Mouse (Mus musculus) megakaryocyte, embryonic 14.5 days (primary cell): ENCODE results near the gene Cks2. TPM values are rescaled to one million over a fixed set of nuclear protein-coding genes. Genes with fewer than 3 reads are reported as not detected.

Experiments
- H3K27me3 ChIP-seq: replicated peaks from 2 replicates; pipeline ENCODE3; 2012; ENCODE audit warnings: inconsistent platforms
- H3K36me3 ChIP-seq: replicated peaks from 2 replicates; pipeline ENCODE3; 2012; ENCODE audit warnings: low read length, inconsistent platforms, mixed read lengths
- H3K4me1 ChIP-seq: 2 replicates; pipeline ENCODE4 v1.6.1; 2012; ENCODE audit warnings: inconsistent platforms
- H3K4me3 ChIP-seq: replicated peaks from 2 replicates; pipeline ENCODE3; 2012; ENCODE audit warnings: moderate library complexity, mild to moderate bottlenecking, inconsistent platforms
- H3K9me3 ChIP-seq: 2 replicates; pipeline ENCODE4 v1.6.1; 2012; ENCODE audit warnings: inconsistent platforms
- FLI1 ChIP-seq: IDR thresholded peaks from 2 replicates; pipeline ENCODE4 v1.6.1; 2012; ENCODE audit warnings: low read length, inconsistent platforms, mixed read lengths
- GATA1 ChIP-seq: IDR thresholded peaks from 3 replicates; pipeline ENCODE4 v1.6.1; 2012; ENCODE audit warnings: mixed read lengths, low read length, inconsistent platforms, borderline replicate concordance
- polyA plus RNA-seq: library from polyadenylated mRNA; stranded (reverse); fragments of >175 nt; gene quantifications from 2 replicates; pipeline ENCODE4 v1.2.3, GENCODE M21; 2012; ENCODE audit warnings: low replicate concordance; ENCODE audit not compliant: insufficient read depth

Gene Cks2
- polyA plus RNA-seq, 1 experiment = 117 TPM

DNA sequence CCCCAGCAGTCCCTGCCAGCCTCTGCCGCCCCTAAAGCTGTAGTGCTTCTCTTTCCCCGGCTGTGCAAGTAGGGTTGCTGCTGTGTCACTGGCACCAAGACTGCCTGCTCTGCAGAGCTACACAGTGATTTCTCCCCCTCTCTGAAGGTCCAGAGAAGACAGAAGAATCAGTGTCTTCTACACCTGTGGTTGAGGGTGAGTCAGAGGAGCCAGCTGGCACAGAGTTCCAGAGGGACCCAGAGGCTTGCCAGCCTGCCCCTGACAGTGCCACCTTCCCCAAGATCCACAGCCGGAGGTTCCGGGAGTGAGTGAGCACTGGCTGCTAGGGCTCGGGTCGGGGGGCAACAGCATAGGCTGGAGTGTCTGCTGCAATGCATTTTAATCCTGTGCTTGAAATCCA is 33.7 kb downstream of the Cks2 start:
- Histone ChIP-seq H3K9me3 (no peaks in the 10 kb centered on the region), H3K4me3 (no peak overlapping the region), H3K27me3 (no peaks in the 10 kb centered on the region), H3K4me1 (peaks cover 51% of the 10 kb centered on the region), H3K36me3 (peaks cover 100% of the 10 kb centered on the region)
- TF ChIP-seq GATA1 = no peak
- no peak for TF ChIP-seq FLI1

DNA sequence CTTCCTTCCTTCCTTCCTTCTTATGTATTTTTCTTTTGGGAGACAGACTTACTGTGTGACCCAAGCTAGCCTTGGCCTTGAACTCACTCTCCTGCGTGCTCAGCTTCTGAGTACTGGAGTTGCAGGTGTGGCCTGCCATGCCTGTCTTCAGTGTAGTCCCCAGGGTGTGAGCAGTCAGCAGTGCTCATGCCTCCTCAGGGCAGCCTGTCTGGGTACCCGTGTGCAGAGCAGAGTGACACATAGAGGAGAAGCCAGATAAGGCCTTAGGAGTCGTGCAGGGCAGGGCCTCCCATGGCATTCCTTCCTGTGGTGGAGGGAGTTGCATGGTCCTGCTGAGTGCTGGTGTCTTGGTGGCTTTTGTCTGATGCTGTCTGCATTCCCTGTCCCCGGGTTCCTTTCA is 34.3 kb downstream of the Cks2 start:
- no peaks in the 10 kb centered on the region for H3K9me3 ChIP-seq
- H3K4me3 ChIP-seq = peak overlapping the region; percentile 6
- H3K36me3 ChIP-seq = peaks cover 100% of the 10 kb centered on the region
- TF ChIP-seq FLI1 (no peak), GATA1 (no peak)
- peaks cover 53% of the 10 kb centered on the region for H3K4me1 ChIP-seq
- no peaks in the 10 kb centered on the region for H3K27me3 ChIP-seq

DNA sequence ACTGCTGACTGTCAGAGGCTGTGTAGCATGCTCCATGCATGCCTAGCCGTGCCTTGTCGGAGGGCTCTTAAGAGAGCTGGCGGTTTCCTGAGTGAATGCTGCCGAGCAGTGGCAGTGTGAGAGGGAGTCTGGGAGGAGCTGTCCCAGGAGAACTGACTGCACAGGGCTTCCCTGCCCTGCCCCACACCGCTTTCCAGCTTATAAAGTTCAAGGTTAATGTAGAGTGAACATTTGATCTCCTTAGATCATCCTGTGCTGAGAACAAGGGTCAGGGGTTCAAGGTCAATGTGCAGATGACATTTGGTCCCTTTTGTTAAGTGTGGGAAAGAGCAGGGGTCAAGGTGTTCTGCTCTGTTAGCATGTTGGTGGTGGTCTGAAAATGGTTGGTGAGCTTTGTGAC is 36.0 kb downstream of the Cks2 start:
- Histone ChIP-seq H3K27me3 (no peaks in the 10 kb centered on the region), H3K9me3 (no peaks in the 10 kb centered on the region), H3K36me3 (peaks cover 100% of the 10 kb centered on the region), H3K4me3 (no peak overlapping the region), H3K4me1 (peaks cover 67% of the 10 kb centered on the region)
- TF ChIP-seq GATA1 = no peak
- TF ChIP-seq FLI1 = no peak

DNA sequence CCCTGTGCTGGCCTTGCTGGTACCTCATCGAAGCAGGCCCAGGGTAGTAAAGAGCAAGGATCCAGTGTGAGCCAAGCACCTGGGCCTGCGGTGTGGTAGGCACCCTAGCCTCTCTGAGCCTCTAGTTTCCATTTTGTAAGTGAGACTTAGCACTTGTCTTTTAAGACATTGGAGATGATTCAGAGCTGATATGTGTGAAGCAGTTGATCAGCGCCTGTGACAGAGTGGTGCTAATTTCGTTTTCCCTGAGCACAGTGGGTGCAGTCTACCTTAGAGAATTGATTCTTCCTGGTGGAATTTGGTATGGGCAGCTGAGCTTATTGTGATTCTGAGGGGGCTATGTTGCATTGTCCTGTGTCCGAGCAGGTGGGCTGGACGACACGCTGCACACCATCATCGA is 36.6 kb downstream of the Cks2 start:
- peaks cover 99% of the 10 kb centered on the region for H3K36me3 ChIP-seq

DNA sequence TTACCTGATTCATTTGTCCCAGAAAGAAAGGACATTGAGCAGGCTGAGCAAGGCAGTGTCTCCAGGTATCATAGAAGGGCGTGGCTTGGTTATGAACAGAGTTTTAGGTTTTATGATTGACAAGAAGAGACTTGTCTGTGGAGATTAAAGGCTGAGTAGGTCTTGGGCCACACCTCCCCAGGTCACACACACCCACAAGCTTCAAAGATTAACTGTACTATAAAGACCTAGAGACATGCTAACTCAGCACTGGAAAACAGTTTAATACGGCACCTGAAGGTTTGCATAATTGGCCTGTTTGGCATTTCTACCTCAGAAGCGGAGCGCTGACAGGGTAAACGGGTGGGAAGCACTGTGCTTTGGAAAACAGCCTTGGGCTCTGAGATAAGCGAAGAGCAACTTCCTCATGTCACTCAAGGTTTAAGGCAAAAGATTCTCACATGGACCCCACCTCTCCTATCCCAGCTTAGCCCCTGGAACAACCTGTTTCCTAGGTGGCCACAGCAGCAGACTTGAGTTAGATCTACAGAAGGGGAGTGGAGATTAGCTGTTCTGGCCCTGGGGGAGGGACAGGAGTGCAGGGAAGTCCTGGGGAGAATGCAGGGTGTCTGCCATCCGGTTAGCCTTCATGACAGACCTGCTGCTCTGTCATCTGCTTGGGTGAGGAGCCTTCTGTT is 40.4 kb downstream of the Cks2 start:
- Histone ChIP-seq H3K4me3 (no peak overlapping the region), H3K36me3 (peaks cover 98% of the 10 kb centered on the region), H3K27me3 (no peaks in the 10 kb centered on the region), H3K4me1 (peaks cover 61% of the 10 kb centered on the region), H3K9me3 (no peaks in the 10 kb centered on the region)
- no peak for TF ChIP-seq FLI1
- TF ChIP-seq GATA1 = no peak

More for the DNA sequence above, 36.6 kb downstream of the Cks2 start:
- Histone ChIP-seq H3K4me1 (peaks cover 66% of the 10 kb centered on the region), H3K4me3 (no peak overlapping the region), H3K27me3 (no peaks in the 10 kb centered on the region), H3K9me3 (no peaks in the 10 kb centered on the region)
- no peak for TF ChIP-seq FLI1
- no peak for TF ChIP-seq GATA1

DNA sequence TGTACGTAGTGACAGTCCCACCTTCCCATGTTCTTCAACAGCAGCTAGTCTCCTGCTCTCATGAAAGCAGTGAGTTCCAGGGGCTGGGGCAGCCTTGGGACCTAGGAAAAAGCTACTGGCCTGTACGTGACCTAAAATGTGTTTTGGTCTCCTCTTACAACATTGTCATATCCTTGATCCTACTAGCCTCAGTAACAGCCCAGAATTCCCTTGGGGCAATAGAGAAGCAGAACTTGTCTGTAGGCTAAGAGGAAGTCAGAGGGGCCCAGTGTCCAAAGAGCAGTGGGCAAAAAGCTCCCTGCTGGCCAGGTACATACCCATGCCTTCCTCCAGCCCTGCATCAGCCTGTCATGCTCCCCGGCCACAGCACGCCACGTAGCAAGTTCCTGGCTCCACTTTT is 41.9 kb downstream of the Cks2 start:
- no peak for TF ChIP-seq FLI1
- TF ChIP-seq GATA1 = no peak
- H3K27me3 ChIP-seq = no peaks in the 10 kb centered on the region
- H3K4me3 ChIP-seq = no peak overlapping the region
- no peaks in the 10 kb centered on the region for H3K9me3 ChIP-seq
- H3K36me3 ChIP-seq = peaks cover 96% of the 10 kb centered on the region
- H3K4me1 ChIP-seq = peaks cover 64% of the 10 kb centered on the region

DNA sequence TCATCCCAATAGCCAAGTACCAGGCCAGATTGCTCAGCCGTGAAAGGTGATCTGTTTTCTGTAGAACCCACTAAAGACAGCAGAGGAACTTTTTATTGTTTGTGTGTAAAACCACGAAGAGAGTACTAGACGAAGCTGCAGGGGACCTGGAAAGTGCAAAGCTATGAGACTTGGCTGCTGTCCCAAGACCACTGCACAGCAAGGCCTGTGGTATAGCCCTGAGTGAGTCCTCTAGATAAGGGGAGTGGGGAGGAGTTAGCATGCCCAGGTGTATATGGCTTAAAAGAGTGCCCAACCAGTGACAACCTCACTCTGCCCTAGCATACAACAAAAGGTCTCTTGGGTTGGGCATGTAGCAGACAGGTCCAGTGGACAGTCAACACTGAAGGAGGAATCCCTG is 43.7 kb downstream of the Cks2 start:
- H3K36me3 ChIP-seq = peaks cover 95% of the 10 kb centered on the region
- H3K4me3 ChIP-seq = no peak overlapping the region
- no peaks in the 10 kb centered on the region for H3K27me3 ChIP-seq
- TF ChIP-seq GATA1 (no peak), FLI1 (no peak)
- H3K9me3 ChIP-seq = no peaks in the 10 kb centered on the region
- peaks cover 64% of the 10 kb centered on the region for H3K4me1 ChIP-seq

DNA sequence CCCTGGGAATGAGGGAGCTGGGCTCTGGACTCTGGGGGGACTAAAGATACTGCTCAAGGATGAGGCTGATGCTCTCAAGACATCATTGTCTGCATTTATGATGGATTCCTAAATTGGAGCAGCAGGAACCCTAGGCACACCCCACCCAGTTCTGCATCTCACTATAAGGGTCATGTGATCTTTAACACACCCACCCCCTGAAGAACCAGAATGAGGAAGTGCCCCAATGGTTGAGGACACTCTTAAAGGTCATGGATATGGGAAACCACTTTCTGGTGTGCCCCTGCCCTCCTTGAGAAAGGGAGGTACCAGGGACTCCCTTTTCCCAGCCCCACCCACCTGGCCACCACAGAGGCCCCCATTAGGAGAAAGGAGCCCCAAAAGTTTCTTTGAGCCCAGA is 51.4 kb downstream of the Cks2 start:
- Histone ChIP-seq H3K27me3 (no peaks in the 10 kb centered on the region), H3K36me3 (peaks cover 96% of the 10 kb centered on the region), H3K9me3 (no peaks in the 10 kb centered on the region)

DNA sequence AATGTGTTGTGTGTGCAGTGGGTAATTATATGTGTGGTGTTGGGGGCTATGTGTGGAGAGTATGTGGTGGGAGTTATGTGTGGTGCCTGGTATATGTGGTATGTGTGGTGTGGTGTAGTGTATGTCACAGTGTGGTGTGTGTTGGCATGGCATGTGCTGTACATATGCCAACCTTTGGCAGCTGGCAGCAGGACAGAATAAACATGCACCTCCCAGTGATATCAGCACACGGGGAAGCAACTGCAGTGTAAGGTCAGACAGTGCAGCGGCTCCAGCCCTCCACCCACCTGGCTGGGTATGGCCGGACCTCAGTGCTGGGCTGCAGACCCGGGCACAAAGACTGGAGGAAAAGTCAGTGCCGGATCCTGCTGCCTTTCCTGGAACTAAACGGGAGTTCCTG is 52.4 kb downstream of the Cks2 start:
- Histone ChIP-seq H3K36me3 (peaks cover 99% of the 10 kb centered on the region), H3K4me1 (peaks cover 44% of the 10 kb centered on the region), H3K4me3 (no peak overlapping the region), H3K9me3 (no peaks in the 10 kb centered on the region), H3K27me3 (no peaks in the 10 kb centered on the region)
- TF ChIP-seq GATA1 (no peak), FLI1 (no peak)

More for the DNA sequence above, 51.4 kb downstream of the Cks2 start:
- TF ChIP-seq FLI1 = no peak
- H3K4me1 ChIP-seq = peaks cover 45% of the 10 kb centered on the region
- no peak overlapping the region for H3K4me3 ChIP-seq

DNA sequence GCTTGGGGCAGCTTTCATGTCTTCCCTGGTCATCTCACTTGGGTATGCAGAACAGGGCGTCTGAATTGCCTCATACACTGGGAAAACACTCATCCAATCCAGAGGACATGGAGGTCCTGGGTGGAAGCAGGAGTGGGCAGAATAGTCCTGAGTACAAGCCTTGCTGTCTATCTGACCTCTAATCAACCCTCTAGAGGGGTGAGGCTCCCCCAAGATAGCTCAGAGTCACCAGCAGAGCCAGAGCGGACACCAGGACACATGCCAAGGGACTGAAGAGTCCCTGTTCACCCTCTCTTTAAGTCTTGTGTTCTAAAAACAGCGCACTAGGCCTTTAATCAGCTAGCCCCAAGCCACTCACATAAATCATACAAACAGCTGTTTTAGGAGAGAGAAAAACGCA is 52.9 kb downstream of the Cks2 start:
- H3K27me3 ChIP-seq = no peaks in the 10 kb centered on the region
- peaks cover 99% of the 10 kb centered on the region for H3K36me3 ChIP-seq
- no peaks in the 10 kb centered on the region for H3K9me3 ChIP-seq
- peaks cover 44% of the 10 kb centered on the region for H3K4me1 ChIP-seq
- TF ChIP-seq GATA1 (no peak), FLI1 (no peak)
- no peak overlapping the region for H3K4me3 ChIP-seq

DNA sequence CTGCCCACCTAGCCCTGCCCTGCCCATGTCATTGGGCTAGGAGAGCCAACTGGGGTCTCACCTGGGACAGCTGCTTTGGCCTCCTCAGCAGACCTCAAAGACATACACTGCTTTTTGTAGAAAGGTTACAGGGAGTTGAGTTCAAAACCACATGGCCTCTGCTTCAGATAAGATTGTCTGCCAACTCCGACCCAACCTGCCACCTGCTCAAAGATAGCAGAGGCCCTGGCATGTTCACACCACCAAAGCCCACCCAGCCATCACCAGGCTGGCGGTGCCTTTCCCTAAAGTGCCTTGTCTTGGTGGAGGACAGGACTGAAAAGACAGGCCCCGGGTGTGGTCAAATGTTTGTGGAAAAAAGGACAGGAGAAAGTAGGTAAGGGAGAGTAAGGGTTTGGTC is 53.3 kb downstream of the Cks2 start:
- Histone ChIP-seq H3K4me3 (no peak overlapping the region), H3K27me3 (no peaks in the 10 kb centered on the region), H3K36me3 (peaks cover 99% of the 10 kb centered on the region), H3K4me1 (peaks cover 44% of the 10 kb centered on the region), H3K9me3 (no peaks in the 10 kb centered on the region)
- TF ChIP-seq GATA1 (no peak), FLI1 (no peak)

Other genes starting within 250 kb of the Cks2 start
- gene S1pr3, start 236.6 kb upstream of the Cks2 start, polyA plus RNA-seq = not detected in 2 replicates
- not detected in 2 replicates for gene Shc3, start 75.8 kb upstream of the Cks2 start, polyA plus RNA-seq
- gene Secisbp2, start 6.5 kb downstream of the Cks2 start, polyA plus RNA-seq = 10.7 and 21.6 TPM in 2 replicates
- gene Sema4d, start 148.5 kb downstream of the Cks2 start, polyA plus RNA-seq = 55.2 and 58.6 TPM in 2 replicates
- gene Gadd45g, start 201.4 kb downstream of the Cks2 start, polyA plus RNA-seq = 115 and 668 TPM in 2 replicates